Mouse (Mus musculus): ENCODE measurements around the gene Cdkl3. TPM values are rescaled to one million over a fixed set of nuclear protein-coding genes. Genes with fewer than 3 reads are reported as not detected.

The Cdkl3 gene
- polyA plus RNA-seq, 1 experiment from 2014 or later: 17.5 TPM

DNA sequence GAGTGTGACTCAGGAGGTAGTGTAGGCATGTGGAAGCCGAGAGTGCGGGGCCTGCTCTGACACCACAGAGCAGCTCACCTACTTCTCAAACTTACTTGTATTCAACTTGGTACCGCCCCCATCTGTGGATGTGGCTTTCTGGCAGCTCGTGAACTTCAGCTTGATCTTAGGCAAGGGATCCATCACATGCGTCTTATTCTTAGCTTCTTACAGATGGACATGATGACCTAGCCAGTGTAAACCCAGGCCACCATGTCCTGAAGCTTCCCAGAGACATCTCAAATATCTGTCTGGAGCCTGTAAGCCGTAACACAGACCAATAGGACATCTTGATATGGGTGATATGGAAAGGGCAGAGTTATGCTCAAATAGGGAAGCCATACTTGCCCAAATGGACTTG, 32.4 kb upstream of the Cdkl3 start:
- H3K4me1 ChIP-seq: peaks cover 10% of the 10 kb centered on the region
- no peak overlapping the region for H3K4me2 ChIP-seq (replicated peaks)
- no peaks in the 10 kb centered on the region for H3K9me3 ChIP-seq (replicated peaks)
- 95% methylated on average over 6 of the region's 6 CpGs for WGBS
- no peak overlapping the region for H3K9ac ChIP-seq
- H3K27ac ChIP-seq: no peak overlapping the region
- no peak for ATAC-seq (ENCODE audit: low FRiP score)
- no peak overlapping the region for H3K4me3 ChIP-seq
- peaks cover 58% of the 10 kb centered on the region for H3K36me3 ChIP-seq
- no peaks in the 10 kb centered on the region for H3K27me3 ChIP-seq

DNA sequence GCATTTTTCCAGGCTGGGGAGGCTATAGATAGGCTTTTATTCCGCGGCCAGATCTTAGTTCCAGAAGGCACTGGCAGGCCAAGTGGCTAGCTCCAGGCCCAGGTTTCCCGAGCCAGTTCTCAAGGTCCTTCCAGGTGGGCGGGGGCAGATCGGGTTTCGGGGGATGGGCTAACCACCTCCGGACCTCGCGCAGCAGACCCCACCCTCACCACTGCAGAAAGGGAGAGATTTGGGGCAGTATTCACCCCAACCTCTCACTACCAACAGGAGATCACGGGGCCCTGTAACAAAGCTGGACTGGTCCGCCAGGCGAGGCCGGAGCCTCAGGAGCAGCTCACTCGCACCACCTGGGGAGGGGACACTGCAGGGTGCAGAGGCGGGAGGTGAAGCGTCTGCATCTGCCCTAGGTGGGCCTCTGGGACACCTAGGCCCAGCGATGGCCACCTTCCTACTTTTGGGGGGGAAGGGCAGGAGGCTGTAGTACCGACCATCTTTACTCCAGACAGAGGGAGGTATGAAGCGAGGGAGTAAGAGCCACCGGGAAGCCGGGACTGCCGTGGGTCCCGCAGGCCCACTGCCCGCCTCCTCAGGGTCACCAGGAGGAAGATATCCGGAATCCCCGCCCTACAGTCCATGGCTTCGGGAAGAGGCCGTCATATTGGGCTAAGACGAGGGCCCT, 4.3 kb upstream of the Cdkl3 start:
- ATAC-seq (ENCODE audit: low FRiP score): no peak; the same call in none of the 2 replicates

DNA sequence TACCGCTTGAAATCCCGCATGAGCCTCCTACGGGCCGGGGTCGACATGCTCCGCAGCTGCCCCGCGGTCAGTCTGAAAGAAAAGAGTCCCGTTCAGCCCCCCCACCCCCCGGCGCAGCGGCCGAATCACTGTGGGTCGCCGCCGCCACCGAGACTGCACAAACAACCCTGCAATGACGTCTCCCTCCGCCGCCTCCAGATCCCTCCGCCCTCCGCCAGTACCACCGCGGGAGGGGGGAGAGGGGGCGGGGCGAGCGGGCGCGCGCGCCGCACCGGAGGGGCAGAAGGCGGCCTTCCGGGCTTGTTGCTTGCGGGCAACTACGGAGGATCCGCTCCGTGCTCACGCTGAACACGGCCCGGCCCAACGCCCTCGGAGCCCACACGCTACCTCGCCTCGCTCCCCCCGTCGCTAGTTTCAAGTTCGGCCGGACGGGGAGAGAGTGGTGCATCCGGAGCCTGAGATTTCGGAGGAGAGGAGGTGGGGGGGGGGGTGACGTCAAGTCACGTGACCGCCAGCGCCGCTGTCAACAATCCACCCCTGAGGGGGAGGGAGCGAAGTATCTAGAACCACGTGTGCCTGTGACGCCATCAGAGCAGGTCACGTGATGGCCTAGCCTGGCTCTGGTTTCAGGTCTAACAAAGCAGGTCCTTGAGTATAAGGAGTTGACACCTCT, 3.6 kb upstream of the Cdkl3 start, which contains the start of gene Ube2b:
Ube2b (minus strand) TSS at position 473 of the 673 bp plus-strand sequence.
- H3K36me3 ChIP-seq: peaks cover 22% of the 10 kb centered on the region
- H3K4me1 ChIP-seq: peaks cover 39% of the 10 kb centered on the region
- WGBS: under 1% methylated on average over 60 of the region's 63 CpGs

More for the DNA sequence above, 4.3 kb upstream of the Cdkl3 start:
- Histone ChIP-seq H3K9ac (peak overlapping the region; percentile 98), H3K27ac (peak overlapping the region; percentile 96), H3K4me3 (peak overlapping the region; percentile 97), H3K36me3 (peaks cover 29% of the 10 kb centered on the region), H3K27me3 (no peaks in the 10 kb centered on the region), H3K4me2 (replicated peaks) (peak overlapping the region; percentile 87), H3K9me3 (replicated peaks) (no peaks in the 10 kb centered on the region), H3K4me1 (peaks cover 39% of the 10 kb centered on the region)
- WGBS: under 1% methylated on average over 29 of the region's 29 CpGs

DNA sequence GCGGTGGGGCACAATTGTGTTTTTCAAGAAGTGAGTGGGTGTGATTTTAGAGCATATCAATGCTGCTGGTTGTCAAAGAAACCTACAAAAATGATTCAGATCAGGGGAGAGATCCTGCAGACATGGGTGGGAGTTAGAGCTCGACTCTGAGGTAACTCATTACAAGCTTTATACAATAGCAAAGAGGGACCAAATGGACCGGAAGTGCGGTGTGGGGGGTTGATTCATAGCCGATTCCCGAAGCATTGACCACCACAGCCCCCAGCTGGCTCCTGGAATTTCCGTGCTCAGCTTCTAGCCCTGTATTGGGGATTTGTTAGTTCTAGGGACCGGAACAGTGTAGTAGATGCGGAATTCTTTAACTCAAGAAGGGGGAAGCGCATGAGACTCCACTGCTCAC, 2.7 kb upstream of the Cdkl3 start:
- Histone ChIP-seq H3K4me3 (peak overlapping the region; percentile 97; the same call in 1 of the 2 replicates), H3K27me3 (no peaks in the 10 kb centered on the region), H3K9me3 (replicated peaks) (no peaks in the 10 kb centered on the region), H3K4me1 (peaks cover 39% of the 10 kb centered on the region), H3K36me3 (peaks cover 13% of the 10 kb centered on the region), H3K4me2 (replicated peaks) (peak overlapping the region; percentile 87), H3K9ac (0 out of 2 replicates have a peak overlapping the region, but pooled peaks have one; percentile 2), H3K27ac (peak overlapping the region; percentile 76; the same call in 1 of the 2 replicates)
- no peak for ATAC-seq (ENCODE audit: low FRiP score)
- WGBS: 74% methylated on average over 10 of the region's 10 CpGs

More for the DNA sequence above, 3.6 kb upstream of the Cdkl3 start, which contains the start of gene Ube2b:
- H3K4me2 ChIP-seq (replicated peaks): peak within 1 kb of the TSS; percentile 87
- H3K27me3 ChIP-seq: no peaks in the 10 kb centered on the region
- peak; percentile 75 for ATAC-seq (ENCODE audit: low FRiP score)
- H3K4me3 ChIP-seq: peak within 1 kb of the TSS; percentile 97
- H3K9me3 ChIP-seq (replicated peaks): no peaks in the 10 kb centered on the region
- H3K9ac ChIP-seq: peak within 1 kb of the TSS; percentile 98
- peak within 1 kb of the TSS; percentile 96 for H3K27ac ChIP-seq

DNA sequence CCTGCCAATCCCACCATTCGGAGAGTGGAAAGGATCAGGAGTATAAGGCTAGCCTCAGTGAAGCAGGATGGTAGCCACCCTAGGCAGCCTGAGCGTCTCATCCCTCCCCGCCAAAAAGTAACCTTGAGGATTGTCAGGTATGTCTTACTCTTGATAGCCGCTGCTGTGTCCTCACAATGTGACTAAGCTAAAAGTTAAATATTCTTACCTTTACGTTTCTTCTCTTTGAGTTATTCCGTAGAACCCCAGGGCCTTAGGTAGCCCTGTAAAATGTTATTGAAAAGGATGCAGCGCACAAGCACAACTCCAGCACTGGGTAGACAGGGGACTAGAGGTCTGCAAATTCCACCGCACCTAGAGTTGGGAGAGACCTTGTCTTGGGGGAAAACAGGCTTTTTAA, 2.2 kb upstream of the Cdkl3 start:
- no peak overlapping the region for H3K27ac ChIP-seq
- no peak for ATAC-seq (ENCODE audit: low FRiP score)
- H3K4me2 ChIP-seq (replicated peaks): no peak overlapping the region
- WGBS: 95% methylated on average over 8 of the region's 8 CpGs
- H3K4me3 ChIP-seq: no peak overlapping the region
- H3K36me3 ChIP-seq: peaks cover 9% of the 10 kb centered on the region
- no peaks in the 10 kb centered on the region for H3K9me3 ChIP-seq (replicated peaks)
- no peak overlapping the region for H3K9ac ChIP-seq
- H3K27me3 ChIP-seq: no peaks in the 10 kb centered on the region
- H3K4me1 ChIP-seq: peaks cover 38% of the 10 kb centered on the region

DNA sequence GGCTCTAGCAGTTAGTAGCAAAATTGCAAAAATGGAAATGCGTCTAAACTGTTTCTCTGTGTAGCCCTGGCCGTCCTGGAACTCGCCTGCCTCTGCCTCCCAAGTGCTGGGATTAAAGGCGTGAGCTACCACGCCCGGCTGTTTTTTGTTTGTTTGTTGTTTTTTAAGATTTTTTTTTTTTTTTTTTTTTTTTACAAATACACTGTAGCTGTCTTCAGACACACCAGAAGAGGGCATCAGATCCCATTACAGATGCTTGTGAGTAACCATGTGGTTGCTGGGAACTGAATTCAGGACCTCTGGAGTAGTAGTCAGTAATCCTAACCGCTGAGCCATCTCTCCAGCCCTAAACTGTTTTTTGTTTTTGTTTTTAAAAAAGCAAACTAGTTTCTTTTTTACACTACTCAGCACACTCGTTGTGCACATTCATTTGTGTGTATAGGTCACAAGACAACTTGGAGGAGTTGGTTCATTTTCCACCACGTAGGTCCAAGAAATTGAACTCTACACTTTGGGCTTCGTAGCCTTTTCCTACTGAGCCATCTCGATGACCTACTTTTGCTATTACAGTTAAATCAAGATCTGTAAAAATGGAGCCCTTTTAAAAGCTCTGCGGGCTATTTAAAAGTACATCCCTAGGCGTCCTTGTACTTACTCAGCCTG, 1.0 kb upstream of the Cdkl3 start:
- no peak for ATAC-seq (ENCODE audit: low FRiP score)
- H3K9me3 ChIP-seq (replicated peaks): no peaks in the 10 kb centered on the region
- H3K36me3 ChIP-seq: no peaks in the 10 kb centered on the region
- peak overlapping the region; percentile 94 for H3K27ac ChIP-seq
- peak overlapping the region; percentile 64 for H3K4me2 ChIP-seq (replicated peaks)
- WGBS: 78% methylated on average over 13 of the region's 13 CpGs
- H3K4me3 ChIP-seq: peak overlapping the region; percentile 81
- H3K9ac ChIP-seq: peak overlapping the region; percentile 85; the same call in 1 of the 2 replicates
- peaks cover 27% of the 10 kb centered on the region for H3K4me1 ChIP-seq
- H3K27me3 ChIP-seq: no peaks in the 10 kb centered on the region

DNA sequence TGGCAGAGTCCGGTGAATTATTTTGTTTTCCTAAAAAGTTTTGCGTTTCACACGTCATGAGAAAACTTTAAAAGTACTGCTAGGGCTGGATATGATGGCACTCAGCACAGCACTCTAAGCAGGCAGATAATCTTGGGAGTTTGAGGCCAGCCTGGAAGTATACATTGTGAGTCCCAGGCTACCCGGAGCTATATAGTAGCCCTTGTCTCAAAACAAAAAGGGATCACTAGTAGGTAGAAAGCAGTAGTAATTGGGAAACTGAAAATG, 583 bp upstream of the Cdkl3 start:
- H3K4me2 ChIP-seq (replicated peaks): peak overlapping the region; percentile 64
- peaks cover 22% of the 10 kb centered on the region for H3K4me1 ChIP-seq
- H3K27me3 ChIP-seq: no peaks in the 10 kb centered on the region
- ATAC-seq (ENCODE audit: low FRiP score): no peak
- peak overlapping the region; percentile 85 for H3K9ac ChIP-seq
- peak overlapping the region; percentile 94 for H3K27ac ChIP-seq
- H3K4me3 ChIP-seq: peak overlapping the region; percentile 81
- WGBS: 22% methylated on average over 4 of the region's 4 CpGs
- H3K9me3 ChIP-seq (replicated peaks): no peaks in the 10 kb centered on the region
- H3K36me3 ChIP-seq: no peaks in the 10 kb centered on the region

DNA sequence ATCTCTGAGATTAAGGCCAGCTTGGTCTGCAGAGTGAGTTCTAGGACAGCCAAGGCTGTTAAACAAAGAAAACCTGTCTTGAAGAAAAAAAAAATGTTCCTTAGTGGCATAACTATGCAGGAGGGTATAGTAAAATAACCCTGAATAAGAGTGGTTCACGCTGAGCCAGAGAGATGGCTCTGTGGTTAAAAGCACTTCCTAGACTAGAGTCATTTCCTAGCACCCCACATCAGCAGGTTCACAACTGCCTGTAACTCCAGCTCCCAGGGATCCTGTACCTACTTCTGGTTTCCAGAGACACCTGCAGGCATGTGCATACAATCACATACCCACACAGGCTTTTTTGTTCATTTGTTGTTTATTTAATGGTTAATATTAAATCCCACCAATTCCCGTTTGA, 1.6 kb downstream of the Cdkl3 start:
- H3K4me1 ChIP-seq: peaks cover 14% of the 10 kb centered on the region; the same call in 1 of the 2 replicates
- WGBS: 69% methylated on average over 2 of the region's 2 CpGs
- no peak for ATAC-seq (ENCODE audit: low FRiP score)
- no peak overlapping the region for H3K4me3 ChIP-seq
- H3K27me3 ChIP-seq: no peaks in the 10 kb centered on the region
- no peak overlapping the region for H3K27ac ChIP-seq
- H3K4me2 ChIP-seq (replicated peaks): no peak overlapping the region; the same call in 1 of the 2 replicates
- H3K36me3 ChIP-seq: 0 out of 2 replicates have a peak, but pooled peaks cover 3% of the 10 kb centered on the region
- H3K9ac ChIP-seq: no peak overlapping the region
- H3K9me3 ChIP-seq (replicated peaks): no peaks in the 10 kb centered on the region

DNA sequence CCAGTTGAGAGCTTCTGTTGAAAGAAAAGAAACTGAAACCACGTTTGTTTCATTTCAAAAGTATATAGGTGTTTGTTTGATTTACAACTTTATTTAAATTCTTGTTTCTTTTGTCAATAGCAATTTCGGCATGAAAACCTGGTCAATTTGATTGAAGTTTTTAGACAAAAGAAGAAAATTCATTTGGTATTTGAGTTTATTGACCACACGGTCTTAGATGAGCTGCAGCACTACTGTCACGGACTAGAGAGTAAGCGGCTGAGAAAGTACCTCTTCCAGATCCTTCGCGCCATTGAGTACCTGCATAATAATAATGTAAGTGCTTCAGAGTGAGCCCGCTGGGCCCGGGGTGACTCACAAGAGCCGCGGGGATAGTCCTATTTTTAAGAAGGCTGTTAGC, 7.0 kb downstream of the Cdkl3 start:
- no peak overlapping the region for H3K9ac ChIP-seq
- no peak overlapping the region for H3K4me2 ChIP-seq (replicated peaks)
- H3K4me3 ChIP-seq: no peak overlapping the region
- no peak overlapping the region for H3K27ac ChIP-seq
- 90% methylated on average over 11 of the region's 11 CpGs for WGBS
- H3K9me3 ChIP-seq (replicated peaks): no peaks in the 10 kb centered on the region
- H3K4me1 ChIP-seq: no peaks in the 10 kb centered on the region
- ATAC-seq (ENCODE audit: low FRiP score): no peak
- H3K36me3 ChIP-seq: peaks cover 3% of the 10 kb centered on the region; the same call in 1 of the 2 replicates
- H3K27me3 ChIP-seq: no peaks in the 10 kb centered on the region

DNA sequence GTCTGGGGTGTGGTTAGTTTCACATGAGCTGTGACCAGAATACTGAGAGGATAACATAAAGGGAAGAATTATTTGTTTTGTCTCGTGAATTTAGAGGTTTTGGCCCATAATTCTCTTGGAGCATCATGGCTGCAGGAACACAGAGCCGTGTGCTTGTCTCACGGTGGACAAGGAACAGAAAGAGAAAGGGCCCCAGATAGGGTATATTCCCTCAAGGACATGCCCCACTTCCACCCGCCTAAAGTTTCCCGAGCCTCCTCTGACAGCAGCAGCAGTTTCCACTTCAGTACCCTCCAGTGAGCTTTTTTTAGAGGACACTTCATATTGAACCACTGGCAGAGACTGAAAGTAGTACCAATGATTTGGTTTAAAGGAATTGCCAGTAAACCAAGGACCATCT, 7.5 kb downstream of the Cdkl3 start:
- H3K9ac ChIP-seq: no peak overlapping the region
- no peaks in the 10 kb centered on the region for H3K9me3 ChIP-seq (replicated peaks)
- H3K27ac ChIP-seq: no peak overlapping the region
- peaks cover 3% of the 10 kb centered on the region; the same call in 1 of the 2 replicates for H3K36me3 ChIP-seq
- no peak overlapping the region for H3K4me3 ChIP-seq
- no peak overlapping the region for H3K4me2 ChIP-seq (replicated peaks)
- H3K27me3 ChIP-seq: no peaks in the 10 kb centered on the region
- ATAC-seq (ENCODE audit: low FRiP score): no peak
- H3K4me1 ChIP-seq: no peaks in the 10 kb centered on the region
- 79% methylated on average over 5 of the region's 5 CpGs for WGBS

DNA sequence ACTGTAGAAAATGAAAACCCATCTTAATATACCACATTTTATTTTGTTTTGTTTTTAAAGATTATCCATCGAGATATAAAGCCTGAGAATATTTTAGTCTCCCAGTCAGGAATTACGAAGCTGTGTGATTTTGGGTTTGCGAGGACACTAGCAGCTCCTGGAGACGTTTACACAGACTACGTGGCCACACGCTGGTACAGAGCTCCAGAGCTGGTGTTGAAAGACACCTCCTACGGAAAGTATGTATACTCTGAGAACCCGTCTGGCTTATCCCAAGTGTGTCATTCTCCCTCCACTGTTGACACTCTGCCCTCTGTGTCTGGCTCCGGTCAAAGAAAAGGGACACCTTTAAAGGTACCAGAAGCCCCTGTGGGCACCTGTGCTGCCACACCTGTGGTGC, 14.2 kb downstream of the Cdkl3 start:
- no peak for ATAC-seq (ENCODE audit: low FRiP score)
- H3K27ac ChIP-seq: no peak overlapping the region
- WGBS: 82% methylated on average over 9 of the region's 9 CpGs
- no peaks in the 10 kb centered on the region for H3K9me3 ChIP-seq (replicated peaks)
- no peak overlapping the region for H3K4me2 ChIP-seq (replicated peaks)
- peaks cover 5% of the 10 kb centered on the region; the same call in 1 of the 2 replicates for H3K36me3 ChIP-seq
- no peaks in the 10 kb centered on the region for H3K27me3 ChIP-seq
- no peak overlapping the region for H3K4me3 ChIP-seq
- H3K4me1 ChIP-seq: no peaks in the 10 kb centered on the region
- no peak overlapping the region for H3K9ac ChIP-seq

DNA sequence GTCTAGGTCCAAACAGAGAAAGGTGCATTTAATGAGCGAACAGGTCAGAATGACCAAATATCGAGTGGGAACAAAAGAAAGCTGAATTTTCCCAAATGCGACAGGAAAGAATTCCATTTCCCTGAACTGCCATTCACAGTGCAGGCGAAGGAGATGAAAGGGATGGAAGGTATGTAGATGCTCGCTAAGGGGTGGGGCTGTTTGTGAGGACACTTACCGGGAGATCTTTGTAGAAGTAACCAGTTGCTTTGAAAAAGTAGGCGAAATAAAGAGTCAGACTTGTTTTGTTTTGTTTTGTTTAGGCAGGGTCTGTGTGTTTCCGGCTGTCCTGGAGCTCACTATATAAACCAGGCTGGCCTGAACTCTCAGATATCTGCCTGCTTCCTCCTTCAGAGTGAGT, 28.3 kb downstream of the Cdkl3 start:
- no peak overlapping the region for H3K9ac ChIP-seq
- no peaks in the 10 kb centered on the region for H3K4me1 ChIP-seq
- H3K4me3 ChIP-seq: no peak overlapping the region
- H3K36me3 ChIP-seq: no peaks in the 10 kb centered on the region
- 70% methylated on average over 8 of the region's 8 CpGs for WGBS
- no peaks in the 10 kb centered on the region for H3K9me3 ChIP-seq (replicated peaks)
- no peak for ATAC-seq (ENCODE audit: low FRiP score)
- no peaks in the 10 kb centered on the region for H3K27me3 ChIP-seq
- H3K27ac ChIP-seq: no peak overlapping the region
- H3K4me2 ChIP-seq (replicated peaks): no peak overlapping the region

All from hindbrain, embryonic 12.5 days (tissue).